Mouse (Mus musculus) embryonic fibroblast, embryonic 13.5 days (primary cell): ENCODE measurements around the gene Fcgr4.

Source experiments
- CTCF ChIP-seq: IDR thresholded peaks from 2 replicates; pipeline ENCODE4 v1.5.1; 2011; ENCODE audit warnings: mild to moderate bottlenecking, control low read depth, low read length, moderate library complexity, borderline replicate concordance; ENCODE audit not compliant: insufficient read depth
- POLR2A ChIP-seq: IDR thresholded peaks from 2 replicates; pipeline ENCODE4 v1.6.1; 2011; ENCODE audit warnings: low read depth, mild to moderate bottlenecking, control low read depth, low read length, moderate library complexity

- TF ChIP-seq POLR2A (no peak), CTCF (no peak)
These were observed 1.1 kb upstream of the Fcgr4 start for GRCm38 (mm10) chr1:171017468-171018158.
